Mouse (Mus musculus) retina, postnatal 7 days (tissue): ENCODE results near the gene Tmem69.
A peak's percentile ranks its signal among the peaks of the same experiment; 100 is the strongest.

Experiments
- DNase-seq: peaks from one replicate; pipeline ENCODE4 v3.0.0-alpha.2; 2012; ENCODE audit warnings: low read depth, low spot score

Gene Tmem69

GRCm38 (mm10) chr4:116555413-116556300 is at the start of gene Tmem69:
Gene Tmem69, minus strand, starts transcription at chr4:116555936.
- DNase-seq, result peak; percentile 60

GRCm38 (mm10) chr4:116596978-116597881 is 41.5 kb upstream of the Tmem69 start:
- peak; percentile 80 for DNase-seq

- no peak for DNase-seq
These were observed 40.6 kb upstream of the Tmem69 start, which contains the start of gene Ccdc17 for GRCm38 (mm10) chr4:116596379-116596778. Gene Ccdc17, plus strand, starts transcription at chr4:116596654.

- DNase-seq, result no peak
These were observed 40.1 kb upstream of the Tmem69 start for GRCm38 (mm10) chr4:116595793-116596192.

- DNase-seq, result no peak
These were observed 2.6 kb upstream of the Tmem69 start for GRCm38 (mm10) chr4:116558151-116558882.

- peak; percentile 94 for DNase-seq
These were observed 1.8 kb upstream of the Tmem69 start, which contains the start of gene Gpbp1l1 for GRCm38 (mm10) chr4:116557306-116558121. Gene Gpbp1l1, plus strand, starts transcription at chr4:116557658.

GRCm38 (mm10) chr4:116556561-116557305 is 997 bp upstream of the Tmem69 start:
- peak; percentile 89 for DNase-seq

- no peak for DNase-seq
These were observed 2.7 kb downstream of the Tmem69 start for GRCm38 (mm10) chr4:116553035-116553434.

GRCm38 (mm10) chr4:116550432-116550831 is 5.3 kb downstream of the Tmem69 start:
- no peak for DNase-seq

- no peak for DNase-seq
These were observed 18.0 kb downstream of the Tmem69 start for GRCm38 (mm10) chr4:116537737-116538136.

GRCm38 (mm10) chr4:116536351-116536750 is 19.4 kb downstream of the Tmem69 start:
- no peak for DNase-seq

GRCm38 (mm10) chr4:116531109-116531508 is 24.6 kb downstream of the Tmem69 start:
- DNase-seq, result no peak

GRCm38 (mm10) chr4:116507425-116508218 is 48.1 kb downstream of the Tmem69 start, which contains the start of gene Ipp:
Gene Ipp, plus strand, starts transcription at chr4:116507549.
- peak; percentile 89 for DNase-seq

- no peak for DNase-seq
These were observed 48.8 kb downstream of the Tmem69 start for GRCm38 (mm10) chr4:116506886-116507424.
